Comparison of ENCODE assay signal across 16 mouse cellular contexts in genomic region chr6:127765573-127765972, GRCm38 (mm10). TPM values are rescaled to one million over a fixed set of nuclear protein-coding genes. Genes with fewer than 3 reads are reported as not detected.
DNase-seq lines count a peak whose midpoint lies in the region; ATAC-seq and TF ChIP-seq lines count a peak whose summit lies in the region.
"Had no signal": no experiment of that assay in that cellular context is flagged by ENCODE, and none has a peak within 500 bp of the region (broad histone marks: within the 10 kb centered on the region; RNA-seq: fewer than 3 reads in every experiment).

No protein-coding gene starts in this region.

- 44% methylated on average over 5 of the region's 5 CpGs for WGBS in hindbrain, embryonic 10.5 days
- WGBS in midbrain, embryonic 13.5 days, result 54% methylated on average over 5 of the region's 5 CpGs
- WGBS in liver, embryonic 12.5 days (ENCODE audit: insufficient replicate concordance), result 36% methylated on average over 5 of the region's 5 CpGs

- peak overlapping the region; percentile 93 for H3K27ac ChIP-seq in hindbrain, embryonic 10.5 days
- H3K27ac ChIP-seq in midbrain, embryonic 13.5 days, result no peak overlapping the region
- no peak overlapping the region for H3K27ac ChIP-seq in liver, embryonic 12.5 days
- H3K27ac ChIP-seq: embryonic facial prominence, embryonic 12.5 days; kidney, embryonic 15.5 days; limb, embryonic 13.5 days had no signal

- peaks cover 37% of the 10 kb centered on the region for H3K36me3 ChIP-seq in E14TG2a.4 (ENCODE audit: insufficient read depth, low read length)
- peaks cover 8% of the 10 kb centered on the region; the same call in 1 of the 2 replicates for H3K36me3 ChIP-seq in hindbrain, embryonic 10.5 days
- no peaks in the 10 kb centered on the region for H3K36me3 ChIP-seq in midbrain, embryonic 13.5 days
- no peaks in the 10 kb centered on the region for H3K36me3 ChIP-seq in liver, embryonic 12.5 days
- H3K36me3 ChIP-seq: embryonic facial prominence, embryonic 12.5 days; kidney, embryonic 15.5 days; limb, embryonic 13.5 days had no signal

- 0 out of 2 replicates have a peak overlapping the region, but pooled peaks have one; percentile 78 for H3K9ac ChIP-seq in midbrain, embryonic 13.5 days (replicated peaks)
- no peak overlapping the region for H3K9ac ChIP-seq in liver, embryonic 12.5 days
- H3K9ac ChIP-seq: embryonic facial prominence, embryonic 12.5 days; kidney, embryonic 15.5 days; limb, embryonic 13.5 days; lung, embryonic 14.5 days had no signal

- TF ChIP-seq CTCF in E14TG2a.4 (conservative IDR thresholded peaks at IDR 0.05; ENCODE audit: low read length), result no peak

- H3K27me3 ChIP-seq in E14TG2a.4 (ENCODE audit: insufficient read depth, low read length), result peaks cover 44% of the 10 kb centered on the region
- H3K27me3 ChIP-seq in hindbrain, embryonic 10.5 days (ENCODE audit: insufficient read depth, poor library complexity, severe bottlenecking), result peaks cover 63% of the 10 kb centered on the region
- H3K27me3 ChIP-seq in midbrain, embryonic 13.5 days, result peaks cover 18% of the 10 kb centered on the region; the same call in 1 of the 2 replicates
- peaks cover 70% of the 10 kb centered on the region for H3K27me3 ChIP-seq in liver, embryonic 12.5 days (replicated peaks)

- H3K4me3 ChIP-seq in E14TG2a.4 (replicated peaks; ENCODE audit: low read length), result peak overlapping the region; percentile 32; the same call in 1 of the 2 replicates
- H3K4me3 ChIP-seq in hindbrain, embryonic 10.5 days, result peak overlapping the region; percentile 81
- peak overlapping the region; percentile 76 for H3K4me3 ChIP-seq in midbrain, embryonic 13.5 days (replicated peaks)
- H3K4me3 ChIP-seq in liver, embryonic 12.5 days, result no peak overlapping the region
- H3K4me3 ChIP-seq: kidney, embryonic 15.5 days; limb, embryonic 13.5 days had no signal

- no peaks in the 10 kb centered on the region for H3K9me3 ChIP-seq in E14TG2a.4 (ENCODE audit: low read length)
- H3K9me3 ChIP-seq in hindbrain, embryonic 10.5 days, result no peaks in the 10 kb centered on the region
- no peaks in the 10 kb centered on the region for H3K9me3 ChIP-seq in midbrain, embryonic 13.5 days
- H3K9me3 ChIP-seq in liver, embryonic 12.5 days (replicated peaks), result no peaks in the 10 kb centered on the region
- H3K9me3 ChIP-seq: embryonic facial prominence, embryonic 12.5 days; kidney, embryonic 15.5 days; limb, embryonic 13.5 days had no signal

- peak overlapping the region; percentile 92 for H3K4me2 ChIP-seq in midbrain, embryonic 13.5 days (replicated peaks)
- H3K4me2 ChIP-seq in liver, embryonic 12.5 days, result no peak overlapping the region
- H3K4me2 ChIP-seq: limb, embryonic 13.5 days; lung, embryonic 14.5 days had no signal

- ATAC-seq in midbrain, embryonic 13.5 days, result no peak
- ATAC-seq in liver, embryonic 12.5 days, result no peak
- ATAC-seq: Patski had no signal

- DNase-seq in brain, adult 2 months (ENCODE audit: low read depth, low spot score), result peak; percentile 75
- DNase-seq in hindbrain, embryonic 10.5 days (ENCODE audit: low spot score), result no peak
- no peak for DNase-seq in frontal cortex, postnatal 10 days (ENCODE audit: low spot score in 2 of 2)
- no peak for DNase-seq in gastrocnemius, postnatal 10 days
- DNase-seq: heart, adult 11 months; heart, postnatal 4 days; lung, embryonic 14.5 days had no signal

- H3K4me1 ChIP-seq in E14TG2a.4 (replicated peaks; ENCODE audit: low read depth, low read length), result peaks cover 56% of the 10 kb centered on the region
- H3K4me1 ChIP-seq in hindbrain, embryonic 10.5 days (replicated peaks), result peaks cover 65% of the 10 kb centered on the region
- H3K4me1 ChIP-seq in midbrain, embryonic 13.5 days (replicated peaks), result peaks cover 48% of the 10 kb centered on the region
- 0 out of 2 replicates have a peak, but pooled peaks cover 3% of the 10 kb centered on the region for H3K4me1 ChIP-seq in liver, embryonic 12.5 days

RNA-seq across cellular contexts. Expression of gene Prmt8, which starts 3.7 kb away (rescaled TPM):
- polyA plus RNA-seq in hindbrain, embryonic 10.5 days (2016; fragmentation: Nextera tagmentation; extraction: Ambion mirVana), result 24.7 and 38.5 TPM in 2 replicates
- 32.1 and 32.7 TPM in 2 replicates for polyA plus RNA-seq in midbrain, embryonic 13.5 days (2015; fragmentation: Nextera tagmentation; extraction: Ambion mirVana)
- total RNA-seq in gastrocnemius, postnatal 10 days (2021), result under 1 TPM; 0.16 to 0.21 TPM
- polyA plus RNA-seq in liver, embryonic 12.5 days (2016; fragmentation: Nextera tagmentation; extraction: Ambion mirVana), result not detected in 2 replicates
- total RNA-seq: CH12.LX had no signal
- polyA plus RNA-seq: lung, embryonic 14.5 days; Patski; stomach, embryonic 16.5 days had no signal

Comparison
In these comparisons a context has a peak if more than half of its experiments do, and no peak if none do; other contexts are left out.
1. RNA of gene Prmt8, which starts 3.7 kb away (polyA plus RNA-seq): 24.7 to 38.5 TPM in hindbrain, embryonic 10.5 days and 32.1 to 32.7 TPM in midbrain, embryonic 13.5 days; not detected in liver, embryonic 12.5 days; every median in the first group is over 10 times any median in the second.